Mouse (Mus musculus) intestine, embryonic 16.5 days (tissue): ENCODE measurements at regions not wholly inside any gene's neighbourhood (a gene's known extent, or its start where the extent isn't known, plus 50 kb on each side); places are given as distances from the start of the nearest gene placed in this dataset.
"Not testable (repeated sequence)": the region's sequence is repeated elsewhere in the genome, so short reads cannot be mapped to it uniquely, and the experiment has no call there.

Experiments used
- ATAC-seq: fragments of 200-750 bp; cut with Nextera tagmentation; 2 replicates; pipeline ENCODE4 v1.8.0; 2017; ENCODE audit warnings: moderate TSS enrichment, moderate library complexity
- H3K27ac ChIP-seq: fragments of 300-500 bp; sonication (generic); 2 replicates; pipeline ENCODE4 v1.5.1; 2014; ENCODE audit warnings: mild to moderate bottlenecking, low read length
- H3K27me3 ChIP-seq: fragments of 300-500 bp; sonication (generic); replicated peaks from 2 replicates; pipeline ENCODE4 v1.6.1; 2014; ENCODE audit warnings: low read length, control low read depth, mixed read lengths; ENCODE audit not compliant: control insufficient read depth, insufficient read depth
- H3K36me3 ChIP-seq: fragments of 300-500 bp; sonication (generic); 2 replicates; pipeline ENCODE4 v1.6.1; 2014; ENCODE audit warnings: low read length, control low read depth; ENCODE audit not compliant: control insufficient read depth, insufficient read depth
- H3K4me1 ChIP-seq: fragments of 300-500 bp; sonication (generic); 2 replicates; pipeline ENCODE4 v1.6.1; 2014; ENCODE audit warnings: low read length, control low read depth, mixed read lengths; ENCODE audit not compliant: control insufficient read depth, insufficient read depth
- H3K4me2 ChIP-seq: fragments of 300-500 bp; sonication (generic); 2 replicates; pipeline ENCODE4 v1.6.1; 2014; ENCODE audit warnings: low read depth, low read length, control low read depth
- H3K4me3 ChIP-seq: fragments of 300-500 bp; sonication (generic); 2 replicates; pipeline ENCODE4 v1.5.1; 2014; ENCODE audit warnings: mild to moderate bottlenecking, low read length
- H3K9ac ChIP-seq: fragments of 300-500 bp; sonication (generic); 2 replicates; pipeline ENCODE4 v1.6.1; 2014; ENCODE audit warnings: low read depth, low read length
- H3K9me3 ChIP-seq: fragments of 300-500 bp; sonication (generic); 2 replicates; pipeline ENCODE4 v1.6.1; 2016; ENCODE audit warnings: low read length, control low read depth; ENCODE audit not compliant: control insufficient read depth
- WGBS: fragments of 180-500 bp; shearing (Covaris S2); extraction: QIAGEN DNeasy Blood & Tissue Kit; methylation state at CpG from one replicate; pipeline ENCODE4 v1.1.7; 2014; 5-methylcytosine and 5-hydroxymethylcytosine counted together

GRCm38 (mm10) chr11:41090391-41090900 is 335.3 kb upstream of the Ccng1 start:
- H3K4me2 ChIP-seq, H3K9me3 ChIP-seq, ATAC-seq, H3K9ac ChIP-seq, H3K36me3 ChIP-seq, H3K4me3 ChIP-seq, H3K4me1 ChIP-seq, H3K27me3 ChIP-seq, H3K27ac ChIP-seq: not testable (repeated sequence)
- WGBS = 95% methylated on average over 10 of the region's 14 CpGs

GRCm38 (mm10) chr11:41063570-41063969 is 308.5 kb upstream of the Ccng1 start:
- Histone ChIP-seq H3K4me3 (no peak overlapping the region), H3K9ac (no peak overlapping the region), H3K27ac (no peak overlapping the region), H3K4me2 (no peak overlapping the region), H3K4me1 (no peaks in the 10 kb centered on the region), H3K36me3 (no peaks in the 10 kb centered on the region), H3K9me3 (no peaks in the 10 kb centered on the region), H3K27me3 (no peaks in the 10 kb centered on the region)
- 70% methylated on average over 3 of the region's 3 CpGs for WGBS
- no peak for ATAC-seq

GRCm38 (mm10) chr11:41057796-41058195 is 302.7 kb upstream of the Ccng1 start:
- no peak overlapping the region for H3K4me2 ChIP-seq
- WGBS = 74% methylated on average over 3 of the region's 3 CpGs
- ATAC-seq = no peak
- no peak overlapping the region for H3K9ac ChIP-seq
- H3K27me3 ChIP-seq = no peaks in the 10 kb centered on the region
- H3K4me3 ChIP-seq = no peak overlapping the region
- H3K36me3 ChIP-seq = no peaks in the 10 kb centered on the region
- H3K4me1 ChIP-seq = no peaks in the 10 kb centered on the region
- no peaks in the 10 kb centered on the region for H3K9me3 ChIP-seq
- H3K27ac ChIP-seq = no peak overlapping the region

GRCm38 (mm10) chr11:41030018-41030417 is 274.9 kb upstream of the Ccng1 start:
- no peaks in the 10 kb centered on the region for H3K9me3 ChIP-seq
- no peak overlapping the region for H3K4me2 ChIP-seq
- H3K4me1 ChIP-seq = no peaks in the 10 kb centered on the region
- ATAC-seq = no peak
- no peak overlapping the region for H3K9ac ChIP-seq
- H3K27ac ChIP-seq = no peak overlapping the region
- H3K36me3 ChIP-seq = no peaks in the 10 kb centered on the region
- 76% methylated on average over 2 of the region's 2 CpGs for WGBS
- no peaks in the 10 kb centered on the region for H3K27me3 ChIP-seq
- H3K4me3 ChIP-seq = no peak overlapping the region

GRCm38 (mm10) chr11:41010096-41010495 is 255.0 kb upstream of the Ccng1 start:
- Histone ChIP-seq H3K9me3 (no peaks in the 10 kb centered on the region), H3K27me3 (no peaks in the 10 kb centered on the region), H3K9ac (no peak overlapping the region), H3K36me3 (no peaks in the 10 kb centered on the region), H3K4me2 (no peak overlapping the region), H3K27ac (no peak overlapping the region), H3K4me3 (no peak overlapping the region), H3K4me1 (no peaks in the 10 kb centered on the region)
- ATAC-seq = no peak
- 54% methylated on average over 3 of the region's 3 CpGs for WGBS

- no peak for ATAC-seq
- Histone ChIP-seq H3K4me2 (no peak overlapping the region), H3K36me3 (no peaks in the 10 kb centered on the region)
Measured at GRCm38 (mm10) chr11:40972806-40973205, 217.7 kb upstream of the Ccng1 start.

GRCm38 (mm10) chr11:40927168-40927567 is 172.1 kb upstream of the Ccng1 start:
- Histone ChIP-seq H3K4me1 (no peaks in the 10 kb centered on the region), H3K36me3 (no peaks in the 10 kb centered on the region), H3K9ac (peak overlapping the region; percentile 52; the same call in 1 of the 2 replicates), H3K4me3 (peak overlapping the region; percentile 25), H3K4me2 (peak overlapping the region; percentile 56), H3K27me3 (no peaks in the 10 kb centered on the region), H3K9me3 (no peaks in the 10 kb centered on the region), H3K27ac (no peak overlapping the region)
- peak; percentile 53; the same call in 1 of the 2 replicates for ATAC-seq
- WGBS = 3% methylated on average over 12 of the region's 12 CpGs

More at GRCm38 (mm10) chr11:40972806-40973205, 217.7 kb upstream of the Ccng1 start:
- H3K4me3 ChIP-seq = no peak overlapping the region
- no peak overlapping the region for H3K9ac ChIP-seq
- 69% methylated on average over 2 of the region's 2 CpGs for whole genome bisulfite sequencing
- no peak overlapping the region for H3K27ac ChIP-seq
- no peaks in the 10 kb centered on the region for H3K27me3 ChIP-seq
- H3K4me1 ChIP-seq = no peaks in the 10 kb centered on the region
- H3K9me3 ChIP-seq = no peaks in the 10 kb centered on the region

DNA sequence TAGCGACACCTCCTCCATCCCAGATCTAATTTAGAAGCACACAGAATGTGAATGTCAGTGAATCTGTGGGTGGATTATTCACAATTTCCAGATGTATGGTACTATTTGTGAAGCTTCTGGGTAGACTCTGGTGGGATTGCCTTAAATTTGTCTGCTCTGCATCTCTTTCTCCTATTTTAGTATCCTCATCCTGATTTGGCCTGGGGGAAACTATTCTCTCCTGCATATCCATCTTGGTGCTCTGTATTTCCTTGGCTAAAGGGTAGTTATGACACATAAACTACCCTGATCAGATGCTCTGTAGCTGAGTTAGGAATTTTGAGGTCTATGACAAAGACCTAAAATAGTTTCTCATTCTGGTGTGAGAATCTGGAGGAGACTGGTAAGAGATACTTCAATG is 136.4 kb upstream of the Ccng1 start:
- no peaks in the 10 kb centered on the region for H3K4me1 ChIP-seq
- no peaks in the 10 kb centered on the region for H3K27me3 ChIP-seq
- no peaks in the 10 kb centered on the region for H3K36me3 ChIP-seq
- ATAC-seq = no peak
- H3K9me3 ChIP-seq = no peaks in the 10 kb centered on the region
- 92% methylated on average over 1 of the region's 1 CpGs for WGBS
- no peak overlapping the region for H3K9ac ChIP-seq
- no peak overlapping the region for H3K4me2 ChIP-seq
- no peak overlapping the region for H3K27ac ChIP-seq
- H3K4me3 ChIP-seq = no peak overlapping the region

DNA sequence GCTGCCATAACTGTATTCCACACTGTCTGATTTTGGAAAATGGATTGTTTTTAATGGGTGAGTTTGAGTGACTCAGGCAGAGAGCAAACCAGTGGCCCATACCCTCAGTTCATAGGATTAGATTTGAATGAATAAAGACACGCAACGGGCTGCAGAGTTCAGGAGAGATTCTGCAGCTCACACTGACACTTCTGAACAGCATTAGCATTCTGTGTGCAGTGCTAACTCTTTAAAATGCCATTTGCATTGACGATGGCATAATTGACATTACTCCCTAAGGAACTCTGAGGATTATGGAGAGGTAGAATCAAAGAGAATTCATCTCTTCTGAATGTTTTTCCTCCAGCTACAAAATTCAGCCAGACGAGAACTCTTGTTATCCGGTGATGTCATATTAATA is 129.4 kb upstream of the Ccng1 start:
- no peaks in the 10 kb centered on the region for H3K27me3 ChIP-seq
- no peak for ATAC-seq
- no peak overlapping the region for H3K4me2 ChIP-seq
- H3K9ac ChIP-seq = no peak overlapping the region
- H3K27ac ChIP-seq = no peak overlapping the region
- H3K4me1 ChIP-seq = no peaks in the 10 kb centered on the region
- 81% methylated on average over 5 of the region's 5 CpGs for WGBS
- no peak overlapping the region for H3K4me3 ChIP-seq
- H3K36me3 ChIP-seq = no peaks in the 10 kb centered on the region
- no peaks in the 10 kb centered on the region for H3K9me3 ChIP-seq

- H3K4me3 ChIP-seq = no peak overlapping the region
- ATAC-seq = no peak
- H3K27ac ChIP-seq = no peak overlapping the region
- 81% methylated on average over 5 of the region's 5 CpGs for WGBS
- no peaks in the 10 kb centered on the region for H3K9me3 ChIP-seq
- H3K4me2 ChIP-seq = no peak overlapping the region
- H3K27me3 ChIP-seq = no peaks in the 10 kb centered on the region
- H3K9ac ChIP-seq = no peak overlapping the region
- no peaks in the 10 kb centered on the region for H3K4me1 ChIP-seq
- no peaks in the 10 kb centered on the region for H3K36me3 ChIP-seq
Measured at GRCm38 (mm10) chr11:40879589-40879988, 124.5 kb upstream of the Ccng1 start.
